8 mouse cellular contexts compared by ENCODE assay signal in genomic region chr1:180388481-180388880, GRCm38 (mm10). TPM values are rescaled to one million over a fixed set of nuclear protein-coding genes. Genes with fewer than 3 reads are reported as not detected.
DNase-seq lines count a peak whose midpoint lies in the region; ATAC-seq and TF ChIP-seq lines count a peak whose summit lies in the region.

No protein-coding gene starts in this region.

- DNase-seq in cerebellum, postnatal 10 days = peak; percentile 38 to 50
- DNase-seq in cerebellum, adult 8-10 months = no peak
- peak; percentile 63 for DNase-seq in lung, postnatal 0 days (ENCODE audit: low spot score)
- DNase-seq in lung, postnatal 4 days = no peak
- DNase-seq in thymus, postnatal 25 days = peak; percentile 81
- no peak for DNase-seq in adrenal gland, postnatal 10 days
- no peak for DNase-seq in adrenal gland, adult 18-20 months (ENCODE audit: low spot score in 2 of 2)

- ATAC-seq in lung, postnatal 0 days = no peak
- peak; percentile 58 for ATAC-seq in inflammation-experienced regulatory T-cells, adult 6 months

- H3K36me3 ChIP-seq in lung, postnatal 0 days (ENCODE audit: insufficient read depth, low read length) = no peaks in the 10 kb centered on the region

- TF ChIP-seq EP300 in lung, postnatal 0 days (IDR thresholded peaks at IDR 0.05) = no peak

- H3K9ac ChIP-seq in lung, postnatal 0 days (replicated peaks; ENCODE audit: low read depth) = no peak overlapping the region

- peak overlapping the region; percentile 81 for H3K27ac ChIP-seq in lung, postnatal 0 days (ENCODE audit: low read length)

- TF ChIP-seq CTCF in lung, postnatal 0 days (IDR thresholded peaks at IDR 0.05) = no peak

- H3K4me1 ChIP-seq in lung, postnatal 0 days (ENCODE audit: insufficient read depth, low read depth, low read length) = peaks cover 29% of the 10 kb centered on the region; the same call in 1 of the 2 replicates

- no peaks in the 10 kb centered on the region for H3K27me3 ChIP-seq in lung, postnatal 0 days (replicated peaks; ENCODE audit: insufficient read depth, low read length)

- no peak overlapping the region for H3K4me2 ChIP-seq in lung, postnatal 0 days (replicated peaks; ENCODE audit: low read depth, low read length)

- no peaks in the 10 kb centered on the region for H3K9me3 ChIP-seq in lung, postnatal 0 days (ENCODE audit: low read length)

- no peak overlapping the region for H3K4me3 ChIP-seq in lung, postnatal 0 days (ENCODE audit: low read depth, low read length)

- WGBS in lung, postnatal 0 days = 17% methylated on average over 1 of the region's 1 CpGs

RNA-seq across cellular contexts. Expression of gene Itpkb, which starts 58.2 kb away (rescaled TPM):
- polyA plus RNA-seq in lung, postnatal 0 days (2015; fragmentation: Nextera tagmentation; extraction: Ambion mirVana) = 8.4 and 11.9 TPM in 2 replicates
- 10 to 100 TPM; 25.3 to 58.2 (median 55.2) TPM for polyA plus RNA-seq in inflammation-experienced regulatory T-cells, adult 6 months (2017; shearing (Covaris generic))
- 10 to 100 TPM; 59.2 to 73.0 TPM for total RNA-seq in adrenal gland, postnatal 10 days (2021)
- total RNA-seq in adrenal gland, adult 18-20 months (2021) = 10 to 100 TPM; 49.3 to 58.6 TPM

Comparison
In these comparisons a context has a peak if more than half of its experiments do, and no peak if none do; other contexts are left out.
1. DNase-seq: peak in cerebellum, postnatal 10 days (2 of 2), lung, postnatal 0 days (single experiment) and thymus, postnatal 25 days (single experiment); none in cerebellum, adult 8-10 months (single experiment), lung, postnatal 4 days (0 of 2), adrenal gland, postnatal 10 days (single experiment) and adrenal gland, adult 18-20 months (0 of 2).